Mouse (Mus musculus) CH12.LX (cell line): ENCODE results near the gene Atxn7.

ENCODE experiments used
- CTCF ChIP-seq, 2 experiments: IDR thresholded peaks in 1 of 2; conservative IDR thresholded peaks in 1 of 2; 2 replicates each; pipeline ENCODE4 v1.5.1; 2011 to 2012; ENCODE audit warnings: low read depth in 2 of 2, low read length in 2 of 2, improper control_type of control experiment in 1 of 2, inconsistent platforms in 1 of 2, mild to moderate bottlenecking in 1 of 2, moderate library complexity in 1 of 2
- EP300 ChIP-seq: IDR thresholded peaks from 2 replicates; pipeline ENCODE4 v1.6.1; 2011; ENCODE audit warnings: low read length, improper control_type of control experiment
- GABPA ChIP-seq: IDR thresholded peaks from 2 replicates; pipeline ENCODE4 v1.6.1; 2012; ENCODE audit warnings: low read depth, low read length, improper control_type of control experiment, inconsistent platforms; ENCODE audit not compliant: insufficient replicate concordance
- HCFC1 ChIP-seq: IDR thresholded peaks from 2 replicates; pipeline ENCODE4 v1.6.1; 2012; ENCODE audit warnings: low read depth, mild to moderate bottlenecking, inconsistent platforms, low read length, improper control_type of control experiment
- KAT2A ChIP-seq: IDR thresholded peaks from 2 replicates; pipeline ENCODE4 v1.6.1; 2012; ENCODE audit warnings: low read length, improper control_type of control experiment, inconsistent platforms; ENCODE audit not compliant: insufficient replicate concordance
- MAX ChIP-seq: IDR thresholded peaks from 2 replicates; pipeline ENCODE4 v1.6.1; 2011; ENCODE audit warnings: low read length, improper control_type of control experiment
- MAZ ChIP-seq: IDR thresholded peaks from 2 replicates; pipeline ENCODE4 v1.6.1; 2012; ENCODE audit warnings: low read depth, mild to moderate bottlenecking, inconsistent platforms, low read length, improper control_type of control experiment, moderate library complexity
- POLR2A ChIP-seq: IDR thresholded peaks from 2 replicates; pipeline ENCODE4 v1.6.1; 2011; ENCODE audit warnings: low read depth, mild to moderate bottlenecking, improper control_type of control experiment, low read length
- SIN3A ChIP-seq: IDR thresholded peaks from 2 replicates; pipeline ENCODE4 v1.6.1; 2012; ENCODE audit warnings: low read length, improper control_type of control experiment, inconsistent platforms
- SMC3 ChIP-seq: IDR thresholded peaks from 2 replicates; pipeline ENCODE4 v1.6.1; 2011; ENCODE audit warnings: low read depth, low read length, improper control_type of control experiment
- TCF12 ChIP-seq: IDR thresholded peaks from 2 replicates; pipeline ENCODE4 v1.6.1; 2014; ENCODE audit warnings: low read depth, mild to moderate bottlenecking, inconsistent platforms, low read length, improper control_type of control experiment
- UBTF ChIP-seq: IDR thresholded peaks from 2 replicates; pipeline ENCODE4 v1.6.1; 2012; ENCODE audit warnings: low read depth, mild to moderate bottlenecking, inconsistent platforms, low read length, improper control_type of control experiment, moderate library complexity
- ZC3H11A ChIP-seq: IDR thresholded peaks from 2 replicates; pipeline ENCODE4 v1.6.1; 2012; ENCODE audit warnings: low read depth, mild to moderate bottlenecking, inconsistent platforms, low read length, improper control_type of control experiment
- ZNF384 ChIP-seq: IDR thresholded peaks from 2 replicates; pipeline ENCODE4 v1.6.1; 2012; ENCODE audit warnings: low read depth, low read length, improper control_type of control experiment, inconsistent platforms

- TF ChIP-seq TCF12 (no peak), KAT2A (no peak), CTCF (conservative IDR thresholded peaks at IDR 0.05 in 1 of 2, IDR thresholded peaks at IDR 0.05 in 1 of 2; ENCODE audit: low read depth in 2 of 2, low read length in 2 of 2) (no peak), ZC3H11A (no peak), POLR2A (no peak), MAX (no peak), HCFC1 (no peak), GABPA (no peak), UBTF (no peak), SMC3 (no peak), EP300 (no peak), ZNF384 (no peak), SIN3A (no peak), MAZ (no peak)
Measured at GRCm38 (mm10) chr14:14101296-14101695, 140.1 kb downstream of the Atxn7 start.
